Mouse (Mus musculus): ENCODE measurements at regions not wholly inside any gene's neighbourhood (a gene's known extent, or its start where the extent isn't known, plus 50 kb on each side); places are given as distances from the start of the nearest gene placed in this dataset.

- Histone ChIP-seq H3K9me3 (replicated peaks) (no peaks in the 10 kb centered on the region), H3K27me3 (ENCODE audit: insufficient read depth, low read length) (peaks cover 2% of the 10 kb centered on the region; the same call in 1 of the 2 replicates), H3K36me3 (replicated peaks) (no peaks in the 10 kb centered on the region), H3K4me1 (ENCODE audit: insufficient read depth, low read depth, low read length) (no peaks in the 10 kb centered on the region), H3K4me3 (ENCODE audit: low read depth, low read length) (no peak overlapping the region)
- TF ChIP-seq POLR2AphosphoS5 (IDR thresholded peaks at IDR 0.05; ENCODE audit: insufficient replicate concordance, low read depth, low read length) (no peak), CTCF (IDR thresholded peaks at IDR 0.05; ENCODE audit: low read depth, low read length) (no peak), GATA1 (IDR thresholded peaks at IDR 0.05; ENCODE audit: borderline replicate concordance, low read length) (no peak), GATA2 (IDR thresholded peaks at IDR 0.05; ENCODE audit: borderline replicate concordance, low read depth, low read length) (no peak), TAL1 (conservative IDR thresholded peaks at IDR 0.05; ENCODE audit: low read depth, low read length) (no peak)
- no peak for ATAC-seq (ENCODE audit: extremely low read depth, insufficient number of reproducible peaks, low FRiP score, poor library complexity, severe bottlenecking)
- no peak for DNase-seq (ENCODE audit: low spot score)
Observed at GRCm38 (mm10) chr13:31107434-31107833, 133.4 kb downstream of the Gm5447 start.

DNA sequence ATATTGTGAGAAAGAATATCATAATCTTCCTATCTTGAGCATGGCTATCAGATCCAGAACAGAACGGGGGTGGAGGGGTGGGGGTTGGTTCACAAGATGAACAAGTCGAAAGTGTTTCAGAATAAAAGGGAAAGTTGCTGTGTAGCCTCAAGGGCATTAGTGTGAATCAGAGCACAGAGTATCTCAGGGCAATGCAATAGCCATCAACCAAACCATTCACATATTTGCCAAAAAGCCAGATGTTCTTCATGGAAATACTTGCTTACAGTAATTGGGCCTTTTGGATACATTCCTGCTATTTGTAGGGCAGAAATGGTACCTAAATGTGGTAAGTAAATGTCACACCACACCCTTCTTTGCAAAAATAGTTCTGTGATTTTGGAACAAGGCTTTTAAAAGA, 135.2 kb downstream of the Gm5447 start:
- Histone ChIP-seq H3K4me3 (ENCODE audit: low read depth, low read length) (no peak overlapping the region), H3K4me1 (ENCODE audit: insufficient read depth, low read depth, low read length) (no peaks in the 10 kb centered on the region), H3K36me3 (replicated peaks) (no peaks in the 10 kb centered on the region), H3K27me3 (ENCODE audit: insufficient read depth, low read length) (peaks cover 2% of the 10 kb centered on the region; the same call in 1 of the 2 replicates), H3K9me3 (replicated peaks) (no peaks in the 10 kb centered on the region)
- no peak for TF ChIP-seq TAL1 (conservative IDR thresholded peaks at IDR 0.05; ENCODE audit: low read depth, low read length)
- no peak for TF ChIP-seq POLR2AphosphoS5 (IDR thresholded peaks at IDR 0.05; ENCODE audit: insufficient replicate concordance, low read depth, low read length)
- no peak for TF ChIP-seq GATA2 (IDR thresholded peaks at IDR 0.05; ENCODE audit: borderline replicate concordance, low read depth, low read length)
- no peak for TF ChIP-seq GATA1 (IDR thresholded peaks at IDR 0.05; ENCODE audit: borderline replicate concordance, low read length)
- no peak for TF ChIP-seq CTCF (IDR thresholded peaks at IDR 0.05; ENCODE audit: low read depth, low read length)
- no peak for ATAC-seq (ENCODE audit: extremely low read depth, insufficient number of reproducible peaks, low FRiP score, poor library complexity, severe bottlenecking)
- DNase-seq (ENCODE audit: low spot score): no peak

DNA sequence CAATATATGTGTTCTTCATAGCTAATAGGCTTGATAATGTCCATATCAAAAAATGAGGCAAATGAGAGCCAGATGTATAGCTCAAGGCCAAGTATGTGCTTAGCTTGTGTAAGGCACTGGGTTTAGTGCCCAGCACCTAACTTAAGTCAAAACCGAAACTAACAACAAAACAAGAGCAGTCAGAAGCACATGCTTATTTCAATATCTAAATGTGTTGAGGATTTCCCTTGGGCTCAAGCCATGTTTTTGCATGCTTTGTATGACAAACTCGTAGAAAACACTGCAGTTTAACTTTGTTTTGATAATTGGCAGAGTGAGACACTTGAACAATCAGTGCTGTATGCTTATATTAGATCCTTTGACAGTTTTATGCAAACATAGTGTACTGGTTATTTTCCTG, 148.7 kb downstream of the Gm5447 start:
- Histone ChIP-seq H3K36me3 (replicated peaks) (no peaks in the 10 kb centered on the region), H3K4me3 (ENCODE audit: low read depth, low read length) (no peak overlapping the region), H3K4me1 (ENCODE audit: insufficient read depth, low read depth, low read length) (no peaks in the 10 kb centered on the region), H3K9me3 (replicated peaks) (no peaks in the 10 kb centered on the region), H3K27me3 (ENCODE audit: insufficient read depth, low read length) (no peaks in the 10 kb centered on the region)
- ATAC-seq (ENCODE audit: extremely low read depth, insufficient number of reproducible peaks, low FRiP score, poor library complexity, severe bottlenecking) (no peak), DNase-seq (ENCODE audit: low spot score) (no peak)
- no peak for TF ChIP-seq GATA2 (IDR thresholded peaks at IDR 0.05; ENCODE audit: borderline replicate concordance, low read depth, low read length)
- no peak for TF ChIP-seq POLR2AphosphoS5 (IDR thresholded peaks at IDR 0.05; ENCODE audit: insufficient replicate concordance, low read depth, low read length)
- TF ChIP-seq GATA1 (IDR thresholded peaks at IDR 0.05; ENCODE audit: borderline replicate concordance, low read length): no peak
- no peak for TF ChIP-seq TAL1 (conservative IDR thresholded peaks at IDR 0.05; ENCODE audit: low read depth, low read length)
- TF ChIP-seq CTCF (IDR thresholded peaks at IDR 0.05; ENCODE audit: low read depth, low read length): no peak

DNA sequence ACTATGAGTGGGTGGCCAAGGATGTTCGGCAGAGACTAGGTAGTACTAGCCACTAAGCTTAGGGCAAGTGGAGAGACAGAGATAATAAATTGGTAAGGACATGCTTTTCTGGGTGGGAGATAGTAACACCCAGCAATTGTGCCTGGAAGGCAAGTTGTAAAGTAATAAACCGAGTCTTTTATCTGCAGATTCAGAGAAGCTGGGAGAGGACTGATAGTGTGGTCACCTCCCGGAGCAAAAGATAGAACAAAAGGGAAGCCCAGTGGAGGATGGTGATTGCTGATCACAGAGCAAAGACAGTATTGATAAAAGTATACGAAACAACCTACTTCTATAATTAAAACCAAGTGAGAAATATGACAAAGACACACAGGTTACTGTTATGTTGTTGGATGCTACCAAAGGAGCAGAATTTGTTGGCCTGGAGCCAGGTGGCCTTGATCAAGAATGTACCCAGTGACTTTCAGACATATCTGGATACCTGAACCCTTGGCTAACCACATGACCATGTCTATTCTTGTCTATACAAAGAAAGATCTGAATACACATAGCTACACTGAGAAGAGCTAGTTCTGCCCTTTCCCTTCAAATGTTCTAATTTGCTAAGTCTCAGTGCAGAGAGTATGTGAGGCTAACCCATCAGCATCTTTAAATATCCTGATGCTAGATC, 150.7 kb downstream of the Gm5447 start:
- H3K27me3 ChIP-seq (ENCODE audit: insufficient read depth, low read length): no peaks in the 10 kb centered on the region
- no peak for DNase-seq (ENCODE audit: low spot score)
- no peaks in the 10 kb centered on the region for H3K4me1 ChIP-seq (ENCODE audit: insufficient read depth, low read depth, low read length)
- no peak overlapping the region for H3K4me3 ChIP-seq (ENCODE audit: low read depth, low read length)
- no peak for ATAC-seq (ENCODE audit: extremely low read depth, insufficient number of reproducible peaks, low FRiP score, poor library complexity, severe bottlenecking)
- no peaks in the 10 kb centered on the region for H3K9me3 ChIP-seq (replicated peaks)
- no peak for TF ChIP-seq CTCF (IDR thresholded peaks at IDR 0.05; ENCODE audit: low read depth, low read length)
- TF ChIP-seq POLR2AphosphoS5 (IDR thresholded peaks at IDR 0.05; ENCODE audit: insufficient replicate concordance, low read depth, low read length): no peak
- TF ChIP-seq GATA2 (IDR thresholded peaks at IDR 0.05; ENCODE audit: borderline replicate concordance, low read depth, low read length): no peak
- no peak for TF ChIP-seq GATA1 (IDR thresholded peaks at IDR 0.05; ENCODE audit: borderline replicate concordance, low read length)
- TF ChIP-seq TAL1 (conservative IDR thresholded peaks at IDR 0.05; ENCODE audit: low read depth, low read length): no peak
- H3K36me3 ChIP-seq (replicated peaks): no peaks in the 10 kb centered on the region

DNA sequence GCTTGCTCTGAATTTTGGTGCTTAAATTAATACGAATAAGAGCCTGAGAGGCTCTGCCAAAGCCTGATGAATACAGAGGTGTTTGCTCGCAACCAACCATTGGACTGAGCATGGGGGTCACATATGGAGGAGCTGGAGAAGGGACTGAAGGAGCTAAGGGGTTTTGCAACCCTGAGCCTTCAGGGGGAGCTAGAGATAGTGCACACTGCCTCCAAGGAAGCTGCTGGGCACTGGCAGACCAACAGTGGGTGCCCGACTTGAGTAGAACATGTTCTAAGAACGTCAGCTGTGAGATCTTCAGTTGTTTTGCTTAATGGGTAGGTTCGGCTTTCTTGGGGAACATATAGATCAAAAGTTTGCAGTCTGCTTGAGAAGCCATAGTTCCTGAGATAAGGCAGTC, 158.5 kb downstream of the Gm5447 start:
- Histone ChIP-seq H3K36me3 (replicated peaks) (no peaks in the 10 kb centered on the region), H3K4me3 (ENCODE audit: low read depth, low read length) (no peak overlapping the region), H3K4me1 (ENCODE audit: insufficient read depth, low read depth, low read length) (no peaks in the 10 kb centered on the region), H3K9me3 (replicated peaks) (no peaks in the 10 kb centered on the region), H3K27me3 (ENCODE audit: insufficient read depth, low read length) (no peaks in the 10 kb centered on the region; the same call in 1 of the 2 replicates)
- ATAC-seq (ENCODE audit: extremely low read depth, insufficient number of reproducible peaks, low FRiP score, poor library complexity, severe bottlenecking) (no peak), DNase-seq (ENCODE audit: low spot score) (no peak)
- TF ChIP-seq CTCF (IDR thresholded peaks at IDR 0.05; ENCODE audit: low read depth, low read length) (no peak), GATA2 (IDR thresholded peaks at IDR 0.05; ENCODE audit: borderline replicate concordance, low read depth, low read length) (no peak), TAL1 (conservative IDR thresholded peaks at IDR 0.05; ENCODE audit: low read depth, low read length) (no peak), POLR2AphosphoS5 (IDR thresholded peaks at IDR 0.05; ENCODE audit: insufficient replicate concordance, low read depth, low read length) (no peak), GATA1 (IDR thresholded peaks at IDR 0.05; ENCODE audit: borderline replicate concordance, low read length) (no peak)

- ATAC-seq (ENCODE audit: extremely low read depth, insufficient number of reproducible peaks, low FRiP score, poor library complexity, severe bottlenecking): no peak
Observed at GRCm38 (mm10) chr13:31139686-31140085, 165.7 kb downstream of the Gm5447 start.

More at GRCm38 (mm10) chr13:31139686-31140085, 165.7 kb downstream of the Gm5447 start:
- no peak for DNase-seq (ENCODE audit: low spot score)
- H3K27me3 ChIP-seq (ENCODE audit: insufficient read depth, low read length): no peaks in the 10 kb centered on the region
- H3K4me1 ChIP-seq (ENCODE audit: insufficient read depth, low read depth, low read length): no peaks in the 10 kb centered on the region
- H3K9me3 ChIP-seq (replicated peaks): no peaks in the 10 kb centered on the region
- no peaks in the 10 kb centered on the region for H3K36me3 ChIP-seq (replicated peaks)
- TF ChIP-seq GATA1 (IDR thresholded peaks at IDR 0.05; ENCODE audit: borderline replicate concordance, low read length) (no peak), TAL1 (conservative IDR thresholded peaks at IDR 0.05; ENCODE audit: low read depth, low read length) (no peak), POLR2AphosphoS5 (IDR thresholded peaks at IDR 0.05; ENCODE audit: insufficient replicate concordance, low read depth, low read length) (no peak), GATA2 (IDR thresholded peaks at IDR 0.05; ENCODE audit: borderline replicate concordance, low read depth, low read length) (no peak), CTCF (IDR thresholded peaks at IDR 0.05; ENCODE audit: low read depth, low read length) (no peak)
- H3K4me3 ChIP-seq (ENCODE audit: low read depth, low read length): no peak overlapping the region
